Mouse (Mus musculus): Measurements from ENCODE around the gene Ap1g2.

GRCm38 (mm10) chr14:55066042-55066441, 40.4 kb downstream of the Ap1g2 start:
- no peak for TF ChIP-seq POLR2A (IDR thresholded peaks at IDR 0.05; ENCODE audit: borderline replicate concordance, low read depth, low read length)
- no peak for TF ChIP-seq CTCF (IDR thresholded peaks at IDR 0.05; ENCODE audit: low read depth, low read length)
